Mouse (Mus musculus) bone marrow, adult 2 months (tissue): Measurements from ENCODE around the gene Nfkbiz. TPM values are rescaled to one million over a fixed set of nuclear protein-coding genes. Genes with fewer than 3 reads are reported as not detected.
"Not testable (repeated sequence)": the region's sequence is repeated elsewhere in the genome, so short reads cannot be mapped to it uniquely, and the experiment has no call there.

Experiments
- H3K27ac ChIP-seq: fragments of 200-500 bp; 2 replicates; pipeline ENCODE4 v1.5.1; 2012; ENCODE audit warnings: low read depth, mild to moderate bottlenecking, control low read depth, inconsistent platforms, low read length; ENCODE audit not compliant: control insufficient read depth, poor library complexity, insufficient read depth
- H3K4me1 ChIP-seq: fragments of 200-500 bp; 2 replicates; pipeline ENCODE4 v1.6.1; 2011; ENCODE audit warnings: low read length; ENCODE audit not compliant: control insufficient read depth, insufficient read depth
- H3K4me3 ChIP-seq: fragments of 200-500 bp; replicated peaks from 2 replicates; pipeline ENCODE3; 2011; ENCODE audit warnings: mild to moderate bottlenecking, low read depth, low read length, control low read depth; ENCODE audit not compliant: control insufficient read depth
- CTCF ChIP-seq: fragments of 200-500 bp; IDR thresholded peaks from 2 replicates; pipeline ENCODE4 v1.5.1; 2011; ENCODE audit warnings: low read length, control low read depth; ENCODE audit not compliant: control insufficient read depth, insufficient read depth
- POLR2A ChIP-seq: fragments of 200-500 bp; IDR thresholded peaks from 2 replicates; pipeline ENCODE4 v1.6.1; 2011; ENCODE audit warnings: low read depth, mild to moderate bottlenecking, control low read depth, low read length, borderline replicate concordance; ENCODE audit not compliant: control insufficient read depth
- WGBS: fragments of 180-500 bp; shearing (Covaris S2); methylation state at CpG from one replicate; pipeline ENCODE4 v1.1.7; 2018; 5-methylcytosine and 5-hydroxymethylcytosine counted together
- polyA plus RNA-seq: library from polyadenylated mRNA; stranded (reverse); fragments of >200 nt; gene quantifications from 2 replicates; pipeline ENCODE4 v1.2.4, GENCODE M21; 2011; ENCODE audit warnings: low replicate concordance; ENCODE audit not compliant: missing spikeins, insufficient read depth, insufficient read length

Gene Nfkbiz
- polyA plus RNA-seq, 1 experiment = 8.6 TPM

GRCm38 (mm10) chr16:55841506-55841905, 2.8 kb upstream of the Nfkbiz start:
- Histone ChIP-seq H3K4me1 (no peaks in the 10 kb centered on the region; the same call in 1 of the 2 replicates), H3K27ac (no peak overlapping the region), H3K4me3 (no peak overlapping the region)
- TF ChIP-seq POLR2A (no peak), CTCF (no peak)
- 92% methylated on average over 6 of the region's 6 CpGs for WGBS

- H3K27ac ChIP-seq = no peak overlapping the region
- TF ChIP-seq POLR2A (no peak), CTCF (no peak)
- peak overlapping the region; percentile 94 for H3K4me3 ChIP-seq
- WGBS = 1% methylated on average over 3 of the region's 3 CpGs
- H3K4me1 ChIP-seq = no peaks in the 10 kb centered on the region; the same call in 1 of the 2 replicates
Measured at GRCm38 (mm10) chr16:55838129-55838509, 580 bp downstream of the Nfkbiz start.

- H3K4me1 ChIP-seq, H3K4me3 ChIP-seq, H3K27ac ChIP-seq: not testable (repeated sequence)
- 77% methylated on average over 8 of the region's 8 CpGs for WGBS
Measured at GRCm38 (mm10) chr16:55837653-55838052, 1.0 kb downstream of the Nfkbiz start.

DNA sequence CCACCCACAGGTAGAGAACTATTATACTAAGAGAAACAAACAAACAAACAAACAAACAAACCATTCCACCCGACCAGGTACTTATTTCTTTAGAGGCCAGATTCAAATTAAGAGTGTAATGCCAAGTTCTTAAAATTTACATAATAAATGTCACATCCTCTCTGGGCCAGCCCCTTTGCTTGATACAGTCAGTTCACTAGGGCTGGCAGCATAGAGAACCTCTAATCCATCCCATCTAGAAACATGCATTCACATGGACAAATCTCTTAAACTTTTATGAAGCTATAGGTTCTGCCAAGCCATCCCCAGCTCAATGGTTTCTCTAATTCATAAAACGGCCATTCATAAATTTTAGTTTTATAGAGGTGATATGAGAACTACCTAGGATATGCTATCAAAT, 1.5 kb downstream of the Nfkbiz start:
- no peak for TF ChIP-seq CTCF
- TF ChIP-seq POLR2A = no peak
- Histone ChIP-seq H3K4me1 (no peaks in the 10 kb centered on the region; the same call in 1 of the 2 replicates), H3K4me3 (no peak overlapping the region), H3K27ac (no peak overlapping the region)
- 62% methylated on average over 2 of the region's 2 CpGs for WGBS

GRCm38 (mm10) chr16:55835798-55836197, 2.9 kb downstream of the Nfkbiz start:
- Histone ChIP-seq H3K27ac (no peak overlapping the region), H3K4me3 (no peak overlapping the region), H3K4me1 (no peaks in the 10 kb centered on the region; the same call in 1 of the 2 replicates)
- TF ChIP-seq CTCF = no peak
- TF ChIP-seq POLR2A = no peak

DNA sequence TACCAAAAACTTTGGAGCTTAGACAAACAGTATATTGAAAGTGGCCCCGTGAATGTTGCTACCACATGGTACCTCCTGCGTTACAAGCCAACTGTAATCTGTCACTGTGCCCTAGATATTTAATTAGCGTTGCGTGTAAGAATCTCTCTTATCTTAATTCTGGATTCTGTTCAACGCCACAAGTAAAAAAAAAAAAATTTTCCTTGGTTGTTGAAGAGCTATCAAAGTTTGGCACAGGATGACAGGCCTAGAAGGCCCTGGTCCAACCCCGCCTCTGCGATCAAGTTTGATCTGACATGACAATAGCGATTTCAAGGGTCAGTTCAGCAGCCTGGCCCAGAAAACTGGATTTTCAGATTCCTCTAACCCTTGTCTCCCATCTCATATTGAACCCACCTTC, 6.1 kb downstream of the Nfkbiz start:
- Histone ChIP-seq H3K4me1 (no peaks in the 10 kb centered on the region; the same call in 1 of the 2 replicates), H3K4me3 (no peak overlapping the region), H3K27ac (no peak overlapping the region)
- TF ChIP-seq CTCF (no peak), POLR2A (no peak)
- WGBS = 71% methylated on average over 8 of the region's 8 CpGs

DNA sequence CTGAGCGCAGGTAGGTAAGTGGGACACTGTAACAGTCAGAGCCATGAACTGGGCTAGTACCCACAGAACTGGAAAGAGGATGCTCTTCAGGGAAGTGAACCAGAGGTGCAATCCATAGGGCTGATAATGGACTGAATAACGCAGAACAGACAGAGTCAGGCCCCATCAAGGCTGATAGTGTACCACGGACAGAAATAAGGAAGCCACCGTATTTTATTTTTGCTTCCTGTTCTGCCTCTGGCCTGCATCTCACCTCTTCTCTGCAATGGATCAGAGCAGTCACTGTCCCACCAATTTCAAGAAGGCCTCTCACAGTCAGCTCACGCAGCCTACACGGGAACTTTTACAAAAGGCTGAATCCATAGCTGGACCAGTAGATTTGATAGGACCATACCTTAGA, 6.7 kb downstream of the Nfkbiz start:
- no peak for TF ChIP-seq CTCF
- no peak for TF ChIP-seq POLR2A
- no peak overlapping the region for H3K4me3 ChIP-seq
- WGBS = 55% methylated on average over 6 of the region's 6 CpGs
- H3K4me1 ChIP-seq = no peaks in the 10 kb centered on the region; the same call in 1 of the 2 replicates
- H3K27ac ChIP-seq = no peak overlapping the region

DNA sequence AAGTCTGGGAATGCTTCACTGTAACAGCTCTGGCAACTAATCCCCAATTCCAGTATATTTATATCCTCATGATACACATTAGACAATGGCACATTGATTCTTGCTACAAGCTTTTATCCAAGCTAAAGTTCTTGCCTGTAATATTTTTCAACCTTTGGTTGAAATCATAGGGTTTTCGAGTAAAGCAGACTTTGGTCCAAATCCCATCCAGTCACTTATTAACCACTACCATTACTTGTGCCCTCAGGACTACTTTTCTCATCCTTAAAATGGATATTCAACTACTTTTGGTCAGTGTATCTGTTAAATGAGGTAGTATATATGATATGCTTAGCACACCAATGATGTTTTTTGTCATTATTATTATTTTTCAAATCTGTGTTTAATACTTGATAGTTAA, 7.2 kb downstream of the Nfkbiz start:
- 84% methylated on average over 1 of the region's 1 CpGs for WGBS

GRCm38 (mm10) chr16:55823398-55824155, 15.1 kb downstream of the Nfkbiz start:
- H3K4me3 ChIP-seq = no peak overlapping the region
- 78% methylated on average over 11 of the region's 11 CpGs for WGBS
- TF ChIP-seq CTCF (no peak), POLR2A (no peak)
- no peak overlapping the region for H3K27ac ChIP-seq
- H3K4me1 ChIP-seq = no peaks in the 10 kb centered on the region; the same call in 1 of the 2 replicates

More for the DNA sequence above, 7.2 kb downstream of the Nfkbiz start:
- no peak overlapping the region for H3K27ac ChIP-seq
- H3K4me3 ChIP-seq = no peak overlapping the region
- TF ChIP-seq POLR2A (no peak), CTCF (no peak)
- no peaks in the 10 kb centered on the region; the same call in 1 of the 2 replicates for H3K4me1 ChIP-seq
